ENCODE assay signal across 7 mouse cellular contexts in genomic region chr5:143909417-143910400, GRCm38 (mm10). TPM values are rescaled to one million over a fixed set of nuclear protein-coding genes. Genes with fewer than 3 reads are reported as not detected.
DNase-seq lines count a peak whose midpoint lies in the region; ATAC-seq lines count a peak whose summit lies in the region.

TSS of gene Aimp2 (minus strand) at chr5:143909847.
TSS of gene Pms2 (plus strand) at chr5:143909964.

- peak within 1 kb of the TSS; percentile 54 for H3K9ac ChIP-seq in intestine, embryonic 15.5 days

- H3K4me3 ChIP-seq in intestine, embryonic 15.5 days (replicated peaks), result peak within 1 kb of the TSS; percentile 67
- peak within 1 kb of the TSS; percentile 78 for H3K4me3 ChIP-seq in midbrain, embryonic 10.5 days

- peak; percentile 99 for ATAC-seq in intestine, embryonic 15.5 days

- peaks cover 15% of the 10 kb centered on the region for H3K4me1 ChIP-seq in intestine, embryonic 15.5 days (replicated peaks)
- peaks cover 28% of the 10 kb centered on the region for H3K4me1 ChIP-seq in midbrain, embryonic 10.5 days

- no peaks in the 10 kb centered on the region for H3K9me3 ChIP-seq in intestine, embryonic 15.5 days
- H3K9me3 ChIP-seq in midbrain, embryonic 10.5 days (replicated peaks), result no peaks in the 10 kb centered on the region

- intact Hi-C loops in gastrocnemius, postnatal 36 days (cut with DNase I), result no loop called here
- intact Hi-C loops in left cerebral cortex, postnatal 25 days (cut with DNase I), result loop anchor here (5.0 kb wide), 2 partner anchors 68 to 177 kb away; partner anchors contain the start of gene Usp42

- peaks cover 5% of the 10 kb centered on the region for H3K36me3 ChIP-seq in intestine, embryonic 15.5 days
- peaks cover 51% of the 10 kb centered on the region for H3K36me3 ChIP-seq in midbrain, embryonic 10.5 days

- H3K27ac ChIP-seq in intestine, embryonic 15.5 days, result peak within 1 kb of the TSS; percentile 92
- H3K27ac ChIP-seq in midbrain, embryonic 10.5 days (replicated peaks), result peak within 1 kb of the TSS; percentile 87

- peak within 1 kb of the TSS; percentile 66 for H3K4me2 ChIP-seq in intestine, embryonic 15.5 days (replicated peaks)

- WGBS in intestine, embryonic 15.5 days, result under 1% methylated on average over 70 of the region's 70 CpGs
- WGBS in midbrain, embryonic 10.5 days, result under 1% methylated on average over 70 of the region's 70 CpGs

- no peaks in the 10 kb centered on the region for H3K27me3 ChIP-seq in intestine, embryonic 15.5 days (replicated peaks)
- H3K27me3 ChIP-seq in midbrain, embryonic 10.5 days (ENCODE audit: low read depth, poor library complexity, severe bottlenecking), result no peaks in the 10 kb centered on the region

- DNase-seq in adrenal gland, adult 2 months, result peak; percentile 97
- DNase-seq in embryo, embryonic 11.5 days (ENCODE audit: low read depth, low spot score), result peak; percentile 96
- peak; percentile 91 to 94 for DNase-seq in gastrocnemius, postnatal 36 days
- DNase-seq in left cerebral cortex, postnatal 25 days (ENCODE audit: low spot score in 2 of 2), result peak; percentile 96 to 99
- DNase-seq in midbrain, embryonic 10.5 days (ENCODE audit: low spot score), result peak; percentile 97
- peak; percentile 86 for DNase-seq in right cerebral cortex, postnatal 4 days

RNA-seq across cellular contexts. Expression of gene Aimp2, which starts in this region (rescaled TPM):
- 10 to 100 TPM; 37.5 to 38.1 TPM for total RNA-seq in adrenal gland, adult 2 months (2021)
- polyA plus RNA-seq in adrenal gland, adult 2 months (2012; rRNA removed), result 69.2 and 77.6 TPM in 2 replicates
- 100 to 1,000 TPM; 125 to 170 TPM for total RNA-seq in gastrocnemius, postnatal 36 days (2021)
- 120 and 125 TPM in 2 replicates for polyA plus RNA-seq in intestine, embryonic 15.5 days (2015; fragmentation: Nextera tagmentation; extraction: Ambion mirVana)
- total RNA-seq in left cerebral cortex, postnatal 25 days (2021), result 10 to 100 TPM; 36.6 to 39.0 TPM
- 125 and 142 TPM in 2 replicates for polyA plus RNA-seq in midbrain, embryonic 10.5 days (2016; fragmentation: Nextera tagmentation; extraction: Ambion mirVana)

RNA-seq across cellular contexts. Expression of gene Pms2, which starts in this region (rescaled TPM):
- 1 to 10 TPM; 7.1 to 7.9 TPM for total RNA-seq in adrenal gland, adult 2 months (2021)
- polyA plus RNA-seq in adrenal gland, adult 2 months (2012; rRNA removed), result 0.70 and 0.73 TPM in 2 replicates
- total RNA-seq in gastrocnemius, postnatal 36 days (2021), result 1 to 10 TPM; 4.4 to 4.5 TPM
- 21.1 and 21.5 TPM in 2 replicates for polyA plus RNA-seq in intestine, embryonic 15.5 days (2015; fragmentation: Nextera tagmentation; extraction: Ambion mirVana)
- total RNA-seq in left cerebral cortex, postnatal 25 days (2021), result 10 to 100 TPM; 15.0 to 15.3 TPM
- 34.8 and 36.8 TPM in 2 replicates for polyA plus RNA-seq in midbrain, embryonic 10.5 days (2016; fragmentation: Nextera tagmentation; extraction: Ambion mirVana)

Comparison
In these comparisons a context has a peak if more than half of its experiments do, and no peak if none do; other contexts are left out.
1. Peak in every context shown above with its lines: DNase-seq, ATAC-seq, H3K4me3 ChIP-seq and H3K27ac ChIP-seq.
2. RNA of gene Pms2 (polyA plus RNA-seq): 34.8 to 36.8 TPM in midbrain, embryonic 10.5 days and 21.1 to 21.5 TPM in intestine, embryonic 15.5 days; 0.70 to 0.73 TPM in adrenal gland, adult 2 months; every median in the first group is over 10 times any median in the second.